Mouse (Mus musculus) embryonic facial prominence, embryonic 14.5 days (tissue): ENCODE data around the gene Tmprss11d. TPM values are rescaled to one million over a fixed set of nuclear protein-coding genes. Genes with fewer than 3 reads are reported as not detected.

Source experiments
- ATAC-seq: fragments of 200-750 bp; cut with Nextera tagmentation; 2 replicates; pipeline ENCODE4 v1.8.0; 2017; ENCODE audit warnings: low read depth, moderate number of reproducible peaks, moderate TSS enrichment
- DNase-seq: peaks from one replicate; pipeline ENCODE4 v3.0.0-alpha.2; 2015; ENCODE audit warnings: low spot score
- H3K27ac ChIP-seq: fragments of 300-500 bp; sonication (generic); replicated peaks from 2 replicates; pipeline ENCODE4 v1.5.1; 2014; ENCODE audit warnings: low read depth, mild to moderate bottlenecking, low read length, moderate library complexity
- H3K27me3 ChIP-seq: fragments of 300-500 bp; sonication (generic); replicated peaks from 2 replicates; pipeline ENCODE4 v1.6.1; 2014; ENCODE audit warnings: low read length; ENCODE audit not compliant: control insufficient read depth, insufficient read depth
- H3K36me3 ChIP-seq: fragments of 300-500 bp; sonication (generic); 2 replicates; pipeline ENCODE4 v1.6.1; 2014; ENCODE audit warnings: low read length, mixed read lengths; ENCODE audit not compliant: control insufficient read depth, insufficient read depth
- H3K4me1 ChIP-seq: fragments of 300-500 bp; sonication (generic); 2 replicates; pipeline ENCODE4 v1.6.1; 2014; ENCODE audit warnings: antibody characterized with exemption, low read length; ENCODE audit not compliant: control insufficient read depth, insufficient read depth
- H3K4me2 ChIP-seq: fragments of 300-500 bp; sonication (generic); 2 replicates; pipeline ENCODE4 v1.6.1; 2014; ENCODE audit warnings: low read depth, mild to moderate bottlenecking, low read length, moderate library complexity, mixed read lengths
- H3K4me3 ChIP-seq: fragments of 300-500 bp; sonication (generic); 2 replicates; pipeline ENCODE4 v1.5.1; 2014; ENCODE audit warnings: low read depth, mild to moderate bottlenecking, low read length
- H3K9ac ChIP-seq: fragments of 300-500 bp; sonication (generic); 2 replicates; pipeline ENCODE4 v1.6.1; 2014; ENCODE audit warnings: low read depth, mild to moderate bottlenecking, low read length, moderate library complexity, mixed read lengths
- H3K9me3 ChIP-seq: fragments of 300-500 bp; sonication (generic); 2 replicates; pipeline ENCODE4 v1.6.1; 2016; ENCODE audit warnings: low read length; ENCODE audit not compliant: control insufficient read depth
- WGBS: fragments of 180-500 bp; shearing (Covaris S2); extraction: QIAGEN DNeasy Blood & Tissue Kit; methylation state at CpG from one replicate; pipeline ENCODE4 v1.1.7; 2014; 5-methylcytosine and 5-hydroxymethylcytosine counted together
- polyA plus RNA-seq: library from polyadenylated mRNA; unstranded; fragments of >200 nt; fragmentation: Nextera tagmentation; extraction: Ambion mirVana; gene quantifications from 2 replicates; pipeline ENCODE4 v1.2.1, GENCODE M21; 2014

The Tmprss11d gene
- polyA plus RNA-seq: 0.87 and 1.5 TPM in 2 replicates

GRCm38 (mm10) chr5:86373320-86373719 is at the start of gene Tmprss11d:
Gene Tmprss11d (minus strand): TSS chr5:86373420.
- no peaks in the 10 kb centered on the region for H3K27me3 ChIP-seq
- no peaks in the 10 kb centered on the region for H3K36me3 ChIP-seq
- H3K9ac ChIP-seq: no peak within 1 kb of the TSS
- no peaks in the 10 kb centered on the region for H3K9me3 ChIP-seq
- 64% methylated on average over 3 of the region's 3 CpGs for WGBS
- H3K4me2 ChIP-seq: no peak within 1 kb of the TSS
- H3K4me1 ChIP-seq: no peaks in the 10 kb centered on the region
- no peak within 1 kb of the TSS for H3K27ac ChIP-seq
- no peak for DNase-seq
- ATAC-seq: no peak
- no peak within 1 kb of the TSS for H3K4me3 ChIP-seq

GRCm38 (mm10) chr5:86421323-86422028 is 48.3 kb upstream of the Tmprss11d start:
- peak; percentile 60 for ATAC-seq
- Histone ChIP-seq H3K4me1 (no peaks in the 10 kb centered on the region), H3K27ac (no peak overlapping the region), H3K36me3 (no peaks in the 10 kb centered on the region), H3K9me3 (no peaks in the 10 kb centered on the region), H3K9ac (no peak overlapping the region), H3K4me2 (no peak overlapping the region), H3K27me3 (no peaks in the 10 kb centered on the region), H3K4me3 (no peak overlapping the region)
- WGBS: 37% methylated on average over 3 of the region's 3 CpGs
- peak; percentile 47 for DNase-seq

- no peak for ATAC-seq
- H3K4me1 ChIP-seq: no peaks in the 10 kb centered on the region
Observed at GRCm38 (mm10) chr5:86419494-86419893, 46.3 kb upstream of the Tmprss11d start.

GRCm38 (mm10) chr5:86414280-86414679 is 41.1 kb upstream of the Tmprss11d start:
- Histone ChIP-seq H3K9ac (no peak overlapping the region), H3K36me3 (no peaks in the 10 kb centered on the region), H3K9me3 (no peaks in the 10 kb centered on the region), H3K4me3 (no peak overlapping the region), H3K27me3 (no peaks in the 10 kb centered on the region), H3K27ac (no peak overlapping the region), H3K4me1 (no peaks in the 10 kb centered on the region), H3K4me2 (no peak overlapping the region)
- WGBS: 70% methylated on average over 7 of the region's 7 CpGs
- DNase-seq (peak; percentile 5), ATAC-seq (no peak)

More at GRCm38 (mm10) chr5:86419494-86419893, 46.3 kb upstream of the Tmprss11d start:
- H3K9ac ChIP-seq: no peak overlapping the region
- H3K9me3 ChIP-seq: no peaks in the 10 kb centered on the region
- WGBS: 20% methylated on average over 4 of the region's 4 CpGs
- no peak overlapping the region for H3K4me2 ChIP-seq
- DNase-seq: peak; percentile 27
- H3K27ac ChIP-seq: no peak overlapping the region
- H3K36me3 ChIP-seq: no peaks in the 10 kb centered on the region
- no peaks in the 10 kb centered on the region for H3K27me3 ChIP-seq
- H3K4me3 ChIP-seq: no peak overlapping the region

GRCm38 (mm10) chr5:86410815-86411214 is 37.6 kb upstream of the Tmprss11d start:
- H3K27me3 ChIP-seq: no peaks in the 10 kb centered on the region
- no peak overlapping the region for H3K4me3 ChIP-seq
- no peak overlapping the region for H3K27ac ChIP-seq
- ATAC-seq (no peak), DNase-seq (peak; percentile 31)
- no peaks in the 10 kb centered on the region for H3K9me3 ChIP-seq
- no peak overlapping the region for H3K4me2 ChIP-seq
- 22% methylated on average over 3 of the region's 3 CpGs for WGBS
- H3K9ac ChIP-seq: no peak overlapping the region
- no peaks in the 10 kb centered on the region for H3K4me1 ChIP-seq
- H3K36me3 ChIP-seq: no peaks in the 10 kb centered on the region

- Histone ChIP-seq H3K9me3 (no peaks in the 10 kb centered on the region), H3K9ac (no peak overlapping the region), H3K36me3 (no peaks in the 10 kb centered on the region), H3K27me3 (no peaks in the 10 kb centered on the region), H3K4me1 (no peaks in the 10 kb centered on the region), H3K27ac (no peak overlapping the region), H3K4me2 (no peak overlapping the region), H3K4me3 (no peak overlapping the region)
- ATAC-seq (no peak), DNase-seq (no peak)
- WGBS: 90% methylated on average over 2 of the region's 2 CpGs
Observed at GRCm38 (mm10) chr5:86407941-86408340, 34.7 kb upstream of the Tmprss11d start.

- Histone ChIP-seq H3K27me3 (no peaks in the 10 kb centered on the region), H3K9ac (no peak overlapping the region), H3K4me1 (no peaks in the 10 kb centered on the region), H3K9me3 (no peaks in the 10 kb centered on the region), H3K4me3 (no peak overlapping the region), H3K36me3 (no peaks in the 10 kb centered on the region), H3K4me2 (no peak overlapping the region), H3K27ac (no peak overlapping the region)
- DNase-seq (no peak), ATAC-seq (no peak)
- whole genome bisulfite sequencing: 80% methylated on average over 3 of the region's 3 CpGs
Observed at GRCm38 (mm10) chr5:86407191-86407590, 34.0 kb upstream of the Tmprss11d start.

- WGBS: 59% methylated on average over 4 of the region's 4 CpGs
- no peaks in the 10 kb centered on the region for H3K9me3 ChIP-seq
- H3K27ac ChIP-seq: no peak overlapping the region
- no peak overlapping the region for H3K4me2 ChIP-seq
- H3K9ac ChIP-seq: no peak overlapping the region
- H3K27me3 ChIP-seq: no peaks in the 10 kb centered on the region
- no peaks in the 10 kb centered on the region for H3K36me3 ChIP-seq
- no peak overlapping the region for H3K4me3 ChIP-seq
- ATAC-seq: peak; percentile 85; the same call in 1 of the 2 replicates
- H3K4me1 ChIP-seq: no peaks in the 10 kb centered on the region
- peak; percentile 27 for DNase-seq
Observed at GRCm38 (mm10) chr5:86359412-86359985, 13.7 kb downstream of the Tmprss11d start.

GRCm38 (mm10) chr5:86352966-86353365 is 20.3 kb downstream of the Tmprss11d start:
- H3K4me3 ChIP-seq: no peak overlapping the region
- no peaks in the 10 kb centered on the region for H3K9me3 ChIP-seq
- no peaks in the 10 kb centered on the region for H3K36me3 ChIP-seq
- no peak overlapping the region for H3K9ac ChIP-seq
- DNase-seq: peak; percentile 77
- no peak overlapping the region for H3K4me2 ChIP-seq
- no peak for ATAC-seq
- H3K27me3 ChIP-seq: no peaks in the 10 kb centered on the region
- no peak overlapping the region for H3K27ac ChIP-seq
- 25% methylated on average over 7 of the region's 7 CpGs for WGBS
- H3K4me1 ChIP-seq: no peaks in the 10 kb centered on the region
